Mouse (Mus musculus): ENCODE measurements around the gene Gm49373. TPM values are rescaled to one million over a fixed set of nuclear protein-coding genes. Genes with fewer than 3 reads are reported as not detected.

Gene Gm49373
- polyA plus RNA-seq, 1 experiment from 2014 or later, result 0.36 TPM

DNA sequence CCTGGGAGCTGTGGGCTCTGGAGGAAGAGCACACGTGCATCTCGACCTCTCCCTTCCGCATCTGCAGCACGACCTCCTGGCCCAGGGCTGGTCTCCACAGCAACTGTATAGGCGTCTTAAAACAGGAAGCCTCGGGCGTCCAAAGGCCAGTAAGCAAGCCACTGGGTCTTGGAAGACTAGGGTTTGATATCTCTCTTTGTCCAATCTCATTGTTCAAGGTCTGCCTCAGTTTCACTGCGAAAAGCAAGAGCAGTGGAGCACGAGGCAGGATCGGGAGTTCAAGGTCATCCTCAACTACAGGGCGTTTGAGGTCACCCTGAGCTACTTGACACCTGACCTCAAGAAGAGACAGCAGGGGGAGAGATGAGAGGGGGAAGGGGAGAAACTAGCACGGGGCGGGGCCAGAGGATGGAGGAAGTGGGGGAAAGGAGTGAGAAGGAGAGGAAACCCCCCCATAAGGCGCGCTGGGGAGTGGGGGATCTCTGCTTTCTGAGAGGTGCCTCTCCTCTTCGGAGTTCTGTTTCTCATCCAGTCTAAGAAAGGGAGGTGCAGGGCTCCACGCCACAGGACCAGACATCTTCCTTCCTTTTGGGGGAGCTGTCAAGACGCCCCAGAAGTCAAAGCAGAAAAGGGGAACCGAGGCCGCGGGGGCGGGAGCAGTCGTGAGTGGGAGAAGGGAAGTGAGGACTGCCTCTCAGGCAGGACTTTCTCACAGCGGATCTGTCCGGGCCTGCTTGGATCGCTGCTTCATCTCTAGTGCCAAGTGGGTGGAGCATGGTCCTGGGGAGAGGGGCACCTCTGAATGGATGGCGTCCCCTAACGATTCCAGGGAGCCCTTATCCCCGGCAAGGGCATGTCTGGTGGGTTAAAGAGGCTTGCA, 58.0 kb downstream of the Gm49373 start:
- Histone ChIP-seq H3K27ac (replicated peaks) (peak overlapping the region; percentile 67), H3K4me2 (peak overlapping the region; percentile 75), H3K9me3 (no peaks in the 10 kb centered on the region), H3K9ac (peak overlapping the region; percentile 67), H3K4me1 (peaks cover 21% of the 10 kb centered on the region), H3K36me3 (no peaks in the 10 kb centered on the region), H3K27me3 (replicated peaks) (peaks cover 70% of the 10 kb centered on the region), H3K4me3 (peak overlapping the region; percentile 53)
- 3% methylated on average over 29 of the region's 29 CpGs for WGBS
- ATAC-seq (ENCODE audit: extremely low read depth, insufficient number of reproducible peaks, low FRiP score, low TSS enrichment), result no peak

MicroRNAs within 50 kb of the gene (microRNA counts, 519-probe panel; counts per million panel counts)
- 4,094 counts per million, percentile 75 among the panel's probes with 10 or more counts for microRNA mmu-miR-1900

Small RNA genes lying within 50 kb of the gene (microRNA-seq; reads per million reads assigned to microRNA genes)
- not detected for gene Mir1900
- gene Mir7082, result 0.61 reads per million

Other genes with a start within 250 kb of the Gm49373 start
- 6.5 and 6.9 TPM in 2 replicates for gene A230050P20Rik, start 204.5 kb downstream of the Gm49373 start, polyA plus RNA-seq (2015; fragmentation: Nextera tagmentation; extraction: Ambion mirVana)
- 2.5 and 3.1 TPM in 2 replicates for gene Angptl6, start 193.4 kb downstream of the Gm49373 start, polyA plus RNA-seq (2015; fragmentation: Nextera tagmentation; extraction: Ambion mirVana)
- gene Ppan, start 184.9 kb downstream of the Gm49373 start, polyA plus RNA-seq (2015; fragmentation: Nextera tagmentation; extraction: Ambion mirVana), result 40.6 and 41.9 TPM in 2 replicates
- 214 and 249 TPM in 2 replicates for gene Eif3g, start 174.5 kb downstream of the Gm49373 start, polyA plus RNA-seq (2015; fragmentation: Nextera tagmentation; extraction: Ambion mirVana)
- 58.7 and 59.8 TPM in 2 replicates for gene Dnmt1, start 113.2 kb downstream of the Gm49373 start, polyA plus RNA-seq (2015; fragmentation: Nextera tagmentation; extraction: Ambion mirVana)
- 19.4 and 21.9 TPM in 2 replicates for gene S1pr2, start 96.3 kb downstream of the Gm49373 start, polyA plus RNA-seq (2015; fragmentation: Nextera tagmentation; extraction: Ambion mirVana)
- gene Mrpl4, start 70.4 kb downstream of the Gm49373 start, polyA plus RNA-seq (2015; fragmentation: Nextera tagmentation; extraction: Ambion mirVana), result 124 and 139 TPM in 2 replicates
- gene Icam1, start 57.1 kb downstream of the Gm49373 start, polyA plus RNA-seq (2015; fragmentation: Nextera tagmentation; extraction: Ambion mirVana), result 11.6 and 11.9 TPM in 2 replicates
- 3.1 and 8.3 TPM in 2 replicates for gene Icam4, start 43.7 kb downstream of the Gm49373 start, polyA plus RNA-seq (2015; fragmentation: Nextera tagmentation; extraction: Ambion mirVana)
- gene Icam5, start 41.0 kb downstream of the Gm49373 start, polyA plus RNA-seq (2015; fragmentation: Nextera tagmentation; extraction: Ambion mirVana), result 0.04 and 0.05 TPM in 2 replicates
- gene Zglp1, start 6.0 kb downstream of the Gm49373 start, polyA plus RNA-seq (2015; fragmentation: Nextera tagmentation; extraction: Ambion mirVana), result 0.51 and 0.87 TPM in 2 replicates
- gene Fdx1l, start 518 bp upstream of the Gm49373 start, polyA plus RNA-seq (2015; fragmentation: Nextera tagmentation; extraction: Ambion mirVana), result 51.1 and 53.4 TPM in 2 replicates
- gene Gm38431, start 18.9 kb upstream of the Gm49373 start, polyA plus RNA-seq (2015; fragmentation: Nextera tagmentation; extraction: Ambion mirVana), result 1.6 and 1.7 TPM in 2 replicates
- gene Raver1, start 18.9 kb upstream of the Gm49373 start, polyA plus RNA-seq (2015; fragmentation: Nextera tagmentation; extraction: Ambion mirVana), result 45.2 and 47.3 TPM in 2 replicates
- 13.7 and 14.0 TPM in 2 replicates for gene Tyk2, start 58.1 kb upstream of the Gm49373 start, polyA plus RNA-seq (2015; fragmentation: Nextera tagmentation; extraction: Ambion mirVana)
- gene Cdc37, start 76.9 kb upstream of the Gm49373 start, polyA plus RNA-seq (2015; fragmentation: Nextera tagmentation; extraction: Ambion mirVana), result 222 and 230 TPM in 2 replicates
- 9.5 and 11.3 TPM in 2 replicates for gene Pde4a, start 92.6 kb upstream of the Gm49373 start, polyA plus RNA-seq (2015; fragmentation: Nextera tagmentation; extraction: Ambion mirVana)
- 51.1 and 52.7 TPM in 2 replicates for gene Keap1, start 166.3 kb upstream of the Gm49373 start, polyA plus RNA-seq (2015; fragmentation: Nextera tagmentation; extraction: Ambion mirVana)
- gene S1pr5, start 175.3 kb upstream of the Gm49373 start, polyA plus RNA-seq (2015; fragmentation: Nextera tagmentation; extraction: Ambion mirVana), result 0.07 and 0.11 TPM in 2 replicates
- 41.6 and 51.4 TPM in 2 replicates for gene Atg4d, start 192.2 kb upstream of the Gm49373 start, polyA plus RNA-seq (2015; fragmentation: Nextera tagmentation; extraction: Ambion mirVana)
- 12.7 and 13.2 TPM in 2 replicates for gene Kri1, start 214.9 kb upstream of the Gm49373 start, polyA plus RNA-seq (2015; fragmentation: Nextera tagmentation; extraction: Ambion mirVana)
- 80.4 and 101 TPM in 2 replicates for gene Cdkn2d, start 218.3 kb upstream of the Gm49373 start, polyA plus RNA-seq (2015; fragmentation: Nextera tagmentation; extraction: Ambion mirVana)
- gene Ap1m2, start 239.2 kb upstream of the Gm49373 start, polyA plus RNA-seq (2015; fragmentation: Nextera tagmentation; extraction: Ambion mirVana), result 1.7 and 2.1 TPM in 2 replicates
- gene Slc44a2, start 247.6 kb upstream of the Gm49373 start, polyA plus RNA-seq (2015; fragmentation: Nextera tagmentation; extraction: Ambion mirVana), result 56.9 and 60.3 TPM in 2 replicates